Mouse (Mus musculus): ENCODE data around the gene Sec24a. TPM values are rescaled to one million over a fixed set of nuclear protein-coding genes. Genes with fewer than 3 reads are reported as not detected.
"Not testable (repeated sequence)": the region's sequence is repeated elsewhere in the genome, so short reads cannot be mapped to it uniquely, and the experiment has no call there.

The Sec24a gene
- polyA plus RNA-seq, 1 experiment from 2014 or later = 10.5 TPM

DNA sequence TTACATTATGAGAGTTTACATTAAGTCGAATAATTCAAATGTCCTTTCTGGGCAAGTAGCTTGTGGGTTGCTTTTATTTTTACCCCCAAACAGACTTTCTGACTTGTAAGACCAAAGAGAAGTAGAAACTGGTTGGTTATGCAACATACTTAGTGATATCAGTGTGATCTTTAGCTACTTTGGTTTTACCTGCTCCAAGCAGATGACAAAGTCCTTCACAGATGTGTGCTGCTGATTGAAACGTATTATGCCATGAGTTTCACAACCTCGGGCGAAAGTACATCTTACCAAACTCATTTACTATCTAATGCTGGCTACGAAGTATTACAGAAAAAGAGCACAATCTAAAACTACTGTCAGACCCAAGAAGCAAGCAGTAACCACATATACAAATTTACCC, 5.8 kb downstream of the Sec24a start:
- Histone ChIP-seq H3K27ac (ENCODE audit: low read length) (no peak overlapping the region), H3K4me1 (ENCODE audit: insufficient read depth, low read depth, low read length) (peaks cover 10% of the 10 kb centered on the region)

DNA sequence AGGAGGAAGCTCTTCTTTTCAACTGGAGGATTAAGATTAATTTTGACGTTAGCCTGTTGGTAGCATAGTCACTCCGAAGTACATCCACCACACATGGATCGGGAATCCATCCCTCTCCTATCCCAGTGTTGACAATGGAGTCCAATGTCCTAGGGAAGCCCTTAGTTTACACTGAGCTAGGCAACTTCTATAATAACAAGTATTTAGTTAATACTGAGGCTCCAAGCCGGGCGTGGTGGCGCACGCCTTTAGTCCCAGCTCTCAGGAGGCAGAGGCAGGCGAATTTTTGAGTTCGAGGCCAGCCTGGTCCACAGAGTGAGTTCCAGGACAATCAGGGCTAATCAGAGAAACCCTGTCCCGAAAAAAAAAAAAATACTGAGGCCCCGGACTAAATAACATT, 6.4 kb downstream of the Sec24a start:
- H3K27ac ChIP-seq (ENCODE audit: low read length) = peak overlapping the region; percentile 88
- H3K4me3 ChIP-seq (ENCODE audit: low read depth, low read length) = peak overlapping the region; percentile 94
- H3K4me2 ChIP-seq (replicated peaks; ENCODE audit: low read depth, low read length) = peak overlapping the region; percentile 92
- H3K36me3 ChIP-seq (ENCODE audit: insufficient read depth, low read length) = no peaks in the 10 kb centered on the region
- no peak for TF ChIP-seq CTCF (IDR thresholded peaks at IDR 0.05)
- TF ChIP-seq EP300 (IDR thresholded peaks at IDR 0.05) = no peak
- no peak for ATAC-seq
- no peak for DNase-seq (ENCODE audit: low spot score)
- peaks cover 10% of the 10 kb centered on the region for H3K4me1 ChIP-seq (ENCODE audit: insufficient read depth, low read depth, low read length)
- peak overlapping the region; percentile 96; the same call in 1 of the 2 replicates for H3K9ac ChIP-seq (replicated peaks; ENCODE audit: low read depth)
- H3K9me3 ChIP-seq (ENCODE audit: low read length) = no peaks in the 10 kb centered on the region
- 73% methylated on average over 11 of the region's 11 CpGs for WGBS
- H3K27me3 ChIP-seq (replicated peaks; ENCODE audit: insufficient read depth, low read length) = no peaks in the 10 kb centered on the region

More for the DNA sequence above, 5.8 kb downstream of the Sec24a start:
- DNase-seq (ENCODE audit: low spot score) (peak; percentile 49), ATAC-seq (no peak)
- 72% methylated on average over 5 of the region's 5 CpGs for WGBS
- Histone ChIP-seq H3K4me3 (ENCODE audit: low read depth, low read length) (no peak overlapping the region), H3K27me3 (replicated peaks; ENCODE audit: insufficient read depth, low read length) (no peaks in the 10 kb centered on the region), H3K4me2 (replicated peaks; ENCODE audit: low read depth, low read length) (no peak overlapping the region), H3K9me3 (ENCODE audit: low read length) (no peaks in the 10 kb centered on the region), H3K9ac (replicated peaks; ENCODE audit: low read depth) (no peak overlapping the region), H3K36me3 (ENCODE audit: insufficient read depth, low read length) (no peaks in the 10 kb centered on the region)
- TF ChIP-seq EP300 (IDR thresholded peaks at IDR 0.05) (no peak), CTCF (IDR thresholded peaks at IDR 0.05) (no peak)

DNA sequence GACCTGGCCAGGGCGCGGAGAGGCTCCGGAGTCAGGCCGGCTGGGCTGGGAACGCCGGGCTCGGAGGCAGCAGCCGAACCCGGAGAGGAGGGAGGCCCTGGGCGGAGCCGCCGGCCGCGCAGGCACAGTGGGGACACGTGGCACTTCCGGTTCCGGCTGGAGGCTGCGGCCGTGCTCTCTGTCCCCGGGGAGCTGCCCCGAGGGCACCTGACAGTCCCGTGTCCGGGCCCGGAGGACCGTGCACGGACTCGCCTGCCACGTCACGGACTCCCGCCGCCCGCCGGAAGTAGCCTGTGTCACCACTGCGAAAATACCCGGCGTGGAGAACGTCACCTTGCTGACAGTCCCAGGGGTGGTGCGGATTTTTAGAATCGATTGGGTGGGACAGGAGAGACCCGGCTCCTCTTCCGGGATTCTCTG, 7.1 kb downstream of the Sec24a start:
- ATAC-seq = peak; percentile 97
- Histone ChIP-seq H3K36me3 (ENCODE audit: insufficient read depth, low read length) (no peaks in the 10 kb centered on the region), H3K4me1 (ENCODE audit: insufficient read depth, low read depth, low read length) (peaks cover 10% of the 10 kb centered on the region), H3K9me3 (ENCODE audit: low read length) (no peaks in the 10 kb centered on the region), H3K9ac (replicated peaks; ENCODE audit: low read depth) (peak overlapping the region; percentile 96), H3K27me3 (replicated peaks; ENCODE audit: insufficient read depth, low read length) (no peaks in the 10 kb centered on the region), H3K4me2 (replicated peaks; ENCODE audit: low read depth, low read length) (peak overlapping the region; percentile 92), H3K4me3 (ENCODE audit: low read depth, low read length) (peak overlapping the region; percentile 94), H3K27ac (ENCODE audit: low read length) (peak overlapping the region; percentile 88)
- no peak for TF ChIP-seq EP300 (IDR thresholded peaks at IDR 0.05)
- no peak for TF ChIP-seq CTCF (IDR thresholded peaks at IDR 0.05)
- WGBS = under 1% methylated on average over 41 of the region's 41 CpGs
- DNase-seq (ENCODE audit: low spot score) = peak; percentile 96

DNA sequence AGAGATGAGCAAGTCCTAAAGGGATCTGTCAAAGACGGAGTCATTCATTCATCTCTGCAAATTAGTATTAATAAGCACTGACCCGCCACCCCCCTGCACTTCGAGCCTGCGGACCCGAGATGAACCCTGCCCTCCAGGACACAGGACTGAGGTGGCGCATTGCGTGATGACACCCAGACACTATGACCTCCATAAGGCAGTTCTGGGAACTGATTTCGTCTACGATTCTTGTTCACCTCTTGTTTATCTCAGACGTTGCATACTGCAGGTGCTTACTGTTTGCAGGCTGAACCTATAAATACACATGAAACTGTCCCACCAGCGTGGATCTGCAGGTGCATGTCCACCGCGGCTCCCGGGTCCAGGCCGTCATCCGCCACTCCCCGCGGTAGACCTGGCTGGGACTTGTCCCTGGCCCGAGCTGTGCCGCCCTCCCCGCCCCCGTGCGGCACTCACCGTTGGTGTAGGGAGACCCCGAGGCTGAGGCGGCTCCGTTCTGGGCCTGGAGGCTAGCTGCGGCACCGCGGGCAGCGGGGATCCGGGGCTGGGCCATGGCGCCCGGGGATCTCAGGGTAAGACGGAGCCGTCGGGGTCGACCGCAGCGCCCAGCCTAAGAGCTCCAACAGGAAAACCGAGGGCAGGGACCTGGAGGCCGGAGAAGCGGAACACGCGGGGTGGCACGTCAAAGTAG, 7.7 kb downstream of the Sec24a start:
- Histone ChIP-seq H3K4me2 (replicated peaks; ENCODE audit: low read depth, low read length) (peak overlapping the region; percentile 92), H3K9me3 (ENCODE audit: low read length) (no peaks in the 10 kb centered on the region), H3K4me3 (ENCODE audit: low read depth, low read length) (peak overlapping the region; percentile 94), H3K4me1 (ENCODE audit: insufficient read depth, low read depth, low read length) (peaks cover 10% of the 10 kb centered on the region), H3K27ac (ENCODE audit: low read length) (peak overlapping the region; percentile 88), H3K9ac (replicated peaks; ENCODE audit: low read depth) (peak overlapping the region; percentile 96), H3K36me3 (ENCODE audit: insufficient read depth, low read length) (no peaks in the 10 kb centered on the region), H3K27me3 (replicated peaks; ENCODE audit: insufficient read depth, low read length) (no peaks in the 10 kb centered on the region)
- peak; percentile 10; the same call in 1 of the 2 replicates for TF ChIP-seq CTCF (IDR thresholded peaks at IDR 0.05)
- TF ChIP-seq EP300 (IDR thresholded peaks at IDR 0.05) = no peak
- WGBS = 1% methylated on average over 46 of the region's 46 CpGs
- ATAC-seq = peak; percentile 55
- no peak for DNase-seq (ENCODE audit: low spot score)

DNA sequence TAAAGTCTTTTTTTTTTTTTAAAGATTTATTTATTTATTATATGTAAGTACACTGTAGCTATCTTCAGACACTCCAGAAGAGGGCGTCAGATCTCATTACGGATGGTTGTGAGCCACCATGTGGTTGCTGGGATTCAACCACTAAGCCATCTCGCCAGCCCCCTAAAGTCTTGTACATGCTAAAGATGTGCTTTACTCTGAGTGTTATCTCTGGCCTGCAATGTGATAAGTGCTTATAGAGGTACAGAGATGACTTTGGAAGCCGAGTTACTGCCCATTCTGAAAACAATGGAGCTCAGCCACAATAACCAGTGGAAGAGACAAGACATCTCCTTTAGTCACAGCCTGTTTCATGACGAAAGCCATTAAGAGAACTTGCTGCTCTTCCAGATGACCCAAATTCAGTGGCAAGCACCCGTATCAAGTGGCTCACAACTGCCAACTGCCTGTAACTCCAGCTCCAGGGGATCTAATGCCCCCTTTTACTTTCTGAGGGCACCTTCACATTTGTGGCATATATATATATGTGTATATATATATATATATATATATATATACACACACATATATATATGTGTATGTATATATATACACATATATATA, 11.7 kb downstream of the Sec24a start:
- H3K4me3 ChIP-seq (ENCODE audit: low read depth, low read length); H3K27ac ChIP-seq (ENCODE audit: low read length); DNase-seq (ENCODE audit: low spot score); H3K4me1 ChIP-seq (ENCODE audit: insufficient read depth, low read depth, low read length); H3K9ac ChIP-seq (replicated peaks; ENCODE audit: low read depth); H3K27me3 ChIP-seq (replicated peaks; ENCODE audit: insufficient read depth, low read length); H3K36me3 ChIP-seq (ENCODE audit: insufficient read depth, low read length); H3K9me3 ChIP-seq (ENCODE audit: low read length); H3K4me2 ChIP-seq (replicated peaks; ENCODE audit: low read depth, low read length); ATAC-seq: not testable (repeated sequence)
- 79% methylated on average over 6 of the region's 6 CpGs for WGBS

DNA sequence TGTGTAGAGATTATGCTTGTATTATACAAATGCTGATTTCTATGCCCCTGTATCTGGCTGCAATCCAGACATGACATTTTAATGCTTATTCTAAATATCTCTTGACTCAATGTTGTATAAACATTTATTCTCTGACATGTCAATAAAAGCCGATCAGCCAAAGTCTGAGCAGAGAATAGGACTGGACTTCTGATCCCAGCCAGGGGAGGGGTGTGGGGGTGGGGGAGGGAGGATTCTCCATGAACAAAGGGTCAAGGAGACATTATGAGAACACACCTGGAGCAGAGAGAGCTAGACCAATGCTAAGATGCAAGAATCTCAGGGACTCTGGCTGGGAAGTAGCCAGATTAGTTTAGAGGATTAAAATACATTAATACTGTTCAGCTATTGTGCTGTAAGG, 17.3 kb downstream of the Sec24a start:
- TF ChIP-seq EP300 (IDR thresholded peaks at IDR 0.05) (no peak), CTCF (IDR thresholded peaks at IDR 0.05) (no peak)
- no peak for ATAC-seq
- no peaks in the 10 kb centered on the region for H3K27me3 ChIP-seq (replicated peaks; ENCODE audit: insufficient read depth, low read length)
- 29% methylated on average over 1 of the region's 1 CpGs for WGBS
- no peaks in the 10 kb centered on the region for H3K9me3 ChIP-seq (ENCODE audit: low read length)
- no peak overlapping the region for H3K9ac ChIP-seq (replicated peaks; ENCODE audit: low read depth)
- H3K36me3 ChIP-seq (ENCODE audit: insufficient read depth, low read length) = 0 out of 2 replicates have a peak, but pooled peaks cover 6% of the 10 kb centered on the region
- DNase-seq (ENCODE audit: low spot score) = no peak
- H3K27ac ChIP-seq (ENCODE audit: low read length) = no peak overlapping the region
- no peak overlapping the region for H3K4me2 ChIP-seq (replicated peaks; ENCODE audit: low read depth, low read length)
- H3K4me1 ChIP-seq (ENCODE audit: insufficient read depth, low read depth, low read length) = no peaks in the 10 kb centered on the region
- no peak overlapping the region for H3K4me3 ChIP-seq (ENCODE audit: low read depth, low read length)

Data from lung, postnatal 0 days (tissue).